Mouse (Mus musculus): ENCODE results near the gene Taf15. TPM values are rescaled to one million over a fixed set of nuclear protein-coding genes. Genes with fewer than 3 reads are reported as not detected.

Gene Taf15
- polyA plus RNA-seq, 1 experiment from 2014 or later = 6.1 TPM

GRCm38 (mm10) chr11:83518371-83518770, 45.5 kb downstream of the Taf15 start:
- WGBS (ENCODE audit: insufficient replicate concordance) = 57% methylated on average over 6 of the region's 6 CpGs

GRCm38 (mm10) chr11:83522075-83522474, 49.2 kb downstream of the Taf15 start, which contains the start of gene Heatr9:
Heatr9 (minus strand) TSS chr11:83522175.
- H3K27ac ChIP-seq = no peak within 1 kb of the TSS
- 60% methylated on average over 3 of the region's 3 CpGs for WGBS (ENCODE audit: insufficient replicate concordance)
- no peaks in the 10 kb centered on the region for H3K27me3 ChIP-seq (replicated peaks)
- no peak for ATAC-seq
- no peak within 1 kb of the TSS for H3K9ac ChIP-seq
- no peaks in the 10 kb centered on the region for H3K36me3 ChIP-seq
- H3K4me3 ChIP-seq = no peak within 1 kb of the TSS
- H3K4me2 ChIP-seq = no peak within 1 kb of the TSS
- H3K4me1 ChIP-seq = no peaks in the 10 kb centered on the region
- H3K9me3 ChIP-seq (replicated peaks) = no peaks in the 10 kb centered on the region

More at GRCm38 (mm10) chr11:83518371-83518770, 45.5 kb downstream of the Taf15 start:
- no peaks in the 10 kb centered on the region for H3K27me3 ChIP-seq (replicated peaks)
- H3K9me3 ChIP-seq (replicated peaks) = no peaks in the 10 kb centered on the region
- H3K4me1 ChIP-seq = no peaks in the 10 kb centered on the region
- no peak overlapping the region for H3K4me2 ChIP-seq
- H3K9ac ChIP-seq = no peak overlapping the region
- H3K36me3 ChIP-seq = no peaks in the 10 kb centered on the region
- no peak overlapping the region for H3K4me3 ChIP-seq
- no peak overlapping the region for H3K27ac ChIP-seq
- no peak for ATAC-seq

- Histone ChIP-seq H3K9ac (no peak overlapping the region), H3K4me2 (no peak overlapping the region), H3K36me3 (no peaks in the 10 kb centered on the region), H3K4me3 (no peak overlapping the region), H3K4me1 (no peaks in the 10 kb centered on the region), H3K27me3 (replicated peaks) (no peaks in the 10 kb centered on the region), H3K9me3 (replicated peaks) (no peaks in the 10 kb centered on the region), H3K27ac (no peak overlapping the region)
- WGBS (ENCODE audit: insufficient replicate concordance) = 61% methylated on average over 12 of the region's 12 CpGs
- ATAC-seq = no peak
These were observed 56.1 kb downstream of the Taf15 start for GRCm38 (mm10) chr11:83529024-83529423.

GRCm38 (mm10) chr11:83530360-83530759, 57.5 kb downstream of the Taf15 start, which contains the start of gene Ccl5:
Ccl5 (minus strand) TSS chr11:83530518.
- no peak within 1 kb of the TSS for H3K9ac ChIP-seq
- WGBS (ENCODE audit: insufficient replicate concordance) = 68% methylated on average over 5 of the region's 5 CpGs
- no peak for ATAC-seq

GRCm38 (mm10) chr11:83533192-83533591, 60.3 kb downstream of the Taf15 start:
- no peak overlapping the region for H3K27ac ChIP-seq
- no peak for ATAC-seq
- H3K9ac ChIP-seq = no peak overlapping the region
- H3K36me3 ChIP-seq = no peaks in the 10 kb centered on the region
- no peak overlapping the region for H3K4me3 ChIP-seq
- no peak overlapping the region for H3K4me2 ChIP-seq
- no peaks in the 10 kb centered on the region for H3K27me3 ChIP-seq (replicated peaks)
- H3K4me1 ChIP-seq = peaks cover 10% of the 10 kb centered on the region; the same call in 1 of the 2 replicates
- H3K9me3 ChIP-seq (replicated peaks) = no peaks in the 10 kb centered on the region
- WGBS (ENCODE audit: insufficient replicate concordance) = 68% methylated on average over 1 of the region's 1 CpGs

More at GRCm38 (mm10) chr11:83530360-83530759, 57.5 kb downstream of the Taf15 start, which contains the start of gene Ccl5:
- no peak within 1 kb of the TSS for H3K4me2 ChIP-seq
- H3K27ac ChIP-seq = no peak within 1 kb of the TSS
- no peaks in the 10 kb centered on the region for H3K36me3 ChIP-seq
- H3K4me1 ChIP-seq = no peaks in the 10 kb centered on the region
- H3K27me3 ChIP-seq (replicated peaks) = no peaks in the 10 kb centered on the region
- no peaks in the 10 kb centered on the region for H3K9me3 ChIP-seq (replicated peaks)
- no peak within 1 kb of the TSS for H3K4me3 ChIP-seq

GRCm38 (mm10) chr11:83534143-83534542, 61.3 kb downstream of the Taf15 start:
- no peak for ATAC-seq
- no peaks in the 10 kb centered on the region for H3K36me3 ChIP-seq
- 65% methylated on average over 8 of the region's 8 CpGs for WGBS (ENCODE audit: insufficient replicate concordance)
- H3K4me3 ChIP-seq = no peak overlapping the region
- no peak overlapping the region for H3K9ac ChIP-seq
- peaks cover 10% of the 10 kb centered on the region; the same call in 1 of the 2 replicates for H3K4me1 ChIP-seq
- no peaks in the 10 kb centered on the region for H3K9me3 ChIP-seq (replicated peaks)
- no peak overlapping the region for H3K4me2 ChIP-seq
- H3K27ac ChIP-seq = no peak overlapping the region
- H3K27me3 ChIP-seq (replicated peaks) = no peaks in the 10 kb centered on the region

GRCm38 (mm10) chr11:83534609-83535423, 61.9 kb downstream of the Taf15 start:
- no peak overlapping the region for H3K27ac ChIP-seq
- no peaks in the 10 kb centered on the region for H3K27me3 ChIP-seq (replicated peaks)
- WGBS (ENCODE audit: insufficient replicate concordance) = 59% methylated on average over 13 of the region's 13 CpGs
- no peak overlapping the region for H3K9ac ChIP-seq
- no peak for ATAC-seq
- peaks cover 10% of the 10 kb centered on the region; the same call in 1 of the 2 replicates for H3K4me1 ChIP-seq
- H3K36me3 ChIP-seq = no peaks in the 10 kb centered on the region
- H3K9me3 ChIP-seq (replicated peaks) = no peaks in the 10 kb centered on the region
- H3K4me3 ChIP-seq = no peak overlapping the region
- no peak overlapping the region for H3K4me2 ChIP-seq

GRCm38 (mm10) chr11:83536831-83537230, 63.9 kb downstream of the Taf15 start:
- Histone ChIP-seq H3K4me1 (peaks cover 10% of the 10 kb centered on the region; the same call in 1 of the 2 replicates), H3K36me3 (no peaks in the 10 kb centered on the region), H3K9me3 (replicated peaks) (no peaks in the 10 kb centered on the region), H3K4me2 (no peak overlapping the region), H3K4me3 (no peak overlapping the region), H3K27ac (no peak overlapping the region), H3K27me3 (replicated peaks) (no peaks in the 10 kb centered on the region), H3K9ac (no peak overlapping the region)
- WGBS (ENCODE audit: insufficient replicate concordance) = 51% methylated on average over 3 of the region's 3 CpGs
- no peak for ATAC-seq

- no peaks in the 10 kb centered on the region for H3K27me3 ChIP-seq (replicated peaks)
- no peak overlapping the region for H3K4me3 ChIP-seq
- H3K9ac ChIP-seq = no peak overlapping the region
- no peaks in the 10 kb centered on the region for H3K9me3 ChIP-seq (replicated peaks)
- H3K36me3 ChIP-seq = no peaks in the 10 kb centered on the region
- whole genome bisulfite sequencing (ENCODE audit: insufficient replicate concordance) = 43% methylated on average over 3 of the region's 3 CpGs
- no peak for ATAC-seq
- H3K27ac ChIP-seq = no peak overlapping the region
- peaks cover 10% of the 10 kb centered on the region; the same call in 1 of the 2 replicates for H3K4me1 ChIP-seq
- no peak overlapping the region for H3K4me2 ChIP-seq
These were observed 65.9 kb downstream of the Taf15 start for GRCm38 (mm10) chr11:83538705-83539314.

- no peak overlapping the region for H3K4me3 ChIP-seq
- H3K36me3 ChIP-seq = no peaks in the 10 kb centered on the region
- WGBS (ENCODE audit: insufficient replicate concordance) = 69% methylated on average over 2 of the region's 2 CpGs
- no peak overlapping the region for H3K4me2 ChIP-seq
- H3K9ac ChIP-seq = no peak overlapping the region
- peaks cover 10% of the 10 kb centered on the region; the same call in 1 of the 2 replicates for H3K4me1 ChIP-seq
- no peaks in the 10 kb centered on the region for H3K27me3 ChIP-seq (replicated peaks)
- no peak for ATAC-seq
- no peak overlapping the region for H3K27ac ChIP-seq
- H3K9me3 ChIP-seq (replicated peaks) = no peaks in the 10 kb centered on the region
These were observed 68.0 kb downstream of the Taf15 start for GRCm38 (mm10) chr11:83540931-83541330.

- no peak overlapping the region for H3K4me2 ChIP-seq
- H3K4me3 ChIP-seq = no peak overlapping the region
- H3K27ac ChIP-seq = no peak overlapping the region
- no peak for ATAC-seq
- H3K4me1 ChIP-seq = 0 out of 2 replicates have a peak, but pooled peaks cover 6% of the 10 kb centered on the region
- H3K9me3 ChIP-seq (replicated peaks) = no peaks in the 10 kb centered on the region
- no peaks in the 10 kb centered on the region for H3K36me3 ChIP-seq
- no peak overlapping the region for H3K9ac ChIP-seq
- H3K27me3 ChIP-seq (replicated peaks) = no peaks in the 10 kb centered on the region
- WGBS (ENCODE audit: insufficient replicate concordance) = 63% methylated on average over 3 of the region's 3 CpGs
These were observed 68.5 kb downstream of the Taf15 start for GRCm38 (mm10) chr11:83541415-83541814.

GRCm38 (mm10) chr11:83544214-83544613, 71.3 kb downstream of the Taf15 start:
- Histone ChIP-seq H3K9ac (no peak overlapping the region), H3K4me1 (no peaks in the 10 kb centered on the region), H3K4me2 (no peak overlapping the region), H3K27me3 (replicated peaks) (no peaks in the 10 kb centered on the region), H3K4me3 (no peak overlapping the region), H3K27ac (no peak overlapping the region), H3K36me3 (no peaks in the 10 kb centered on the region), H3K9me3 (replicated peaks) (no peaks in the 10 kb centered on the region)
- ATAC-seq = no peak
- WGBS (ENCODE audit: insufficient replicate concordance) = 48% methylated on average over 3 of the region's 3 CpGs
